Mouse (Mus musculus): ENCODE measurements at regions not wholly inside any gene's neighbourhood (a gene's known extent, or its start where the extent isn't known, plus 50 kb on each side); places are given as distances from the start of the nearest gene placed in this dataset.
A peak's percentile ranks its signal among the peaks of the same experiment; 100 is the strongest.

DNA sequence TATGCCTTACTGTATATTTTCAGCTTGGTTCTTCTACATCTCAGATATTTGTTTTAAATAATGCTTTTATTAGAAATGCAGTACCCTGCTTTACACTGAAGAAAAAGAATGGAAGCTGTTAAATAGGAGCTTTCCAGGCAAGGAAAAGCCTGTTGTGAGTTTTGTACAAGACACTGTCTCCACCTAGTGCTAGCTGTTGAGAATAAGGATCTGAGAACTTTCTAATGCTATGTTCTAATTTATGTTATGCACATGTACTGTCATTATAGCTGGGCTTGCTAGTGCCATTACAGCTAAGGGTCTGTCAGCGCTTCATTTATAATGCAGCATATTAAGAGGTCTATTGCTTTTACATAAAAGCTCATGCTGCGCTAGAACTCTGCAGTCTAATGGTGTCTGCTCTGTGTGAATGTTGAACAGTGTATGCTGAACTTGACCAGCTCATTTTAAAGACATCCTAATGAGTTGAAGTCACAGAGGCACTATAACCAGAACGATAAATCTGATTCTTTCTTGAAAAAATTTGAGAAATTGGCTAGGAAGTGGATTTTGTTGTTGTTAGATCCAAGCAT, 315.4 kb upstream of the Dnajc24 start:
- DNase-seq (ENCODE audit: low read depth): peak; percentile 4

GRCm38 (mm10) chr2:106346781-106347180, 343.4 kb upstream of the Dnajc24 start:
- DNase-seq (ENCODE audit: low read depth): no peak

DNA sequence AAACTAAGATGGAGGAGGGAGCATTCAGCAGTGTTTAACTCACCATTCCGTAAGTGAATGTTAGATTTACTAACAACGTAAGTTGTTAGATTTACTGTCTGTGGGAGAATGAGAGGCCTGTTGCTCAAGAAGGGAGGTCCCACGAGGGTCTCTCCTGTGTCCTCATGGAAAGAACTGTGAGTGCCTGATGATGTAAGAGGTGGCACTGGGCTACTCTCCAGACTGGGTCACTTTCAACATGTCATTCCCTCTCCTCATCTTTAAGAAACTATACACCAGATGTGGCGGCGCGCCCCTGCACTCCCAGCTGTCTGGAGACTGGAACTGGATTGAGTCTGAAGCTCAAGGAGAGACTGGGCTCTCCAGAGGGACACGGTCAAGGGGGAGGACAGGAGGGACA, 343.9 kb upstream of the Dnajc24 start:
- DNase-seq (ENCODE audit: low read depth): no peak

DNA sequence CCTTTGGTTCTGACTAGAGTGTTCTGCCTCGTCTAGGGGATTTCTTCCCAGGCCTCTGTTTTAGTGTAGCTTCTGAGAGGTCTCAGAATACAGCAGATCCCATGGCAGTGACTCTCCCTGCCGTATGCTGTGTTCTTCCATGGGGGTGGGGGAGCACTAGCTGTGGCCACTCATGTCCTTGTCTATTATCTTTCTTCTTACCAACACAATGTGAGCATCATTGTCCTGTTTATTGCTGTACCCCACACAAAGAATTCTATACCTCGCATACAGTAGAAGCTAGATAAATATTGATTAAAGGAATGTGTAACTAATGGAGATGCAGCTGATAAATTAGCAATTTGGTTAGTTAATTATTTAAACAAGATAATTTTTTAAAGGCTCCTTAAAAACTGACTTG, 337.5 kb upstream of the Mpped2 start:
- DNase-seq (ENCODE audit: low read depth): no peak

DNA sequence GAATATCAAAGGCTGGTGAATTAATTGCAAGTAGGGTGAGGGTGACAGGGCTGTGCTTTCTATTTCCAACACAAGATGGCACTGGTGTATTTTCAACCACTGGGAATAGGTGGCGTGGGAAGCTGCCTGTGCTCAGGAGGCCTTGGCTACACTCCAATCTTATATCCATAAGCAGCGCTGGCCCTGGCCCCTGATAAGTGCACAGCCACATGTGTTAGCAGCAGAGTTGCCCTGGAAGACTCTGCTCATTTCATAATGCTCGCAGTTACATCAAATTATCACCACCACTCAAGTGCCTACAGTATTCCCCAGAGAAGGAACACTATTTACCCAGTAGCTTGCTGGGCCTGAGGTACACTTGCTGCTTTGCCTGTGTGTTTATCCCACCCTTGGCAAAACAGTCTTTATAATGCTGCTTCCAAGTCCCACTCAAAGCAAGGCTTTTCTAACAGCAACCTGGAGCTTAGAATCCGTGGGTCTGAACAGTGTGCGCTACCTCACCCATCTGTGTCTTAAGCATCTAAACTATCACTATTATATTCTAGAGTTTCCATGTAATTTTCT, 337.0 kb upstream of the Mpped2 start:
- DNase-seq (ENCODE audit: low read depth): peak; percentile 68

GRCm38 (mm10) chr2:106368641-106369040, 324.4 kb upstream of the Mpped2 start:
- DNase-seq (ENCODE audit: low read depth): peak; percentile 67

DNA sequence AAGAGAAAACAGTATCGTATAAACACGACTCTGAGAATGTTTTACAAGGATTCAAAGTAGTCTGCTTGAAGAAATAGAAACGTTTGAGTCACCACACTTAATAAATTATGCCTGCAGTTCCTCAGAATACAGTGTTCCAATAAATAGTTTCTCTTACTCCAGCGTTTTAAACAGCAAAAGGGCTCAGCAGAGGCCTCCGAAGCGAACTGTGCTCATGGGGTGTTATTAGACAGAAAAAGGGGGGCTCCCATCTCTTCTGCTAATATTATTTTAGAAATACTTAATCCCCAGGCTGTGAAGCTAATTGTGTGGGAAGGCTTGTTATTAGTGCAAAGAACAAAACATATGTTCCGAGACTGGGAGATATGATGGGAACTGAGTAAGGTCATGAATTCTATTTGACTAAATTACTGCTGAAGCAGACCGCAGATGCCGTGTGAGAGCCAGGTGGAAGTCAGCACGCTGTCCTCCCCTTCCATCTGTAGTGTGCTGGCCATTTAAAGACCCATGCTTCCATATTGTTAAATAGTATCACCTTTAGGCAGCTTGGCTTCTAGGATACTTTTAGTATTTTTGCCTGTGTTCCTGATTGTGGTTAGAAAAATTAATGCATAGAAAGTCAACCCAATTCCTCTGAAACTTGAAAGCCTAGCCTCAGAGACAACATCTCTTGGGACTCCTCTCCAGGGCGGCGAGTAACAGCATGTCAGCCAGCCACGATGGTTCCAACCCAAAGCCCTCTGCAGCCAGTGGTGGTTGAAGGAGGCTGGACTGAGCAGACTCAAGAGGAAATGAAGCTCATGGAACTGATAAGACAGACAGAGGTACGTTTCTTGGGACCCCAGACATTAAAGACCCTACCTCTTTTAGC, 309.4 kb upstream of the Mpped2 start:
- no peak for DNase-seq (ENCODE audit: low read depth)

DNA sequence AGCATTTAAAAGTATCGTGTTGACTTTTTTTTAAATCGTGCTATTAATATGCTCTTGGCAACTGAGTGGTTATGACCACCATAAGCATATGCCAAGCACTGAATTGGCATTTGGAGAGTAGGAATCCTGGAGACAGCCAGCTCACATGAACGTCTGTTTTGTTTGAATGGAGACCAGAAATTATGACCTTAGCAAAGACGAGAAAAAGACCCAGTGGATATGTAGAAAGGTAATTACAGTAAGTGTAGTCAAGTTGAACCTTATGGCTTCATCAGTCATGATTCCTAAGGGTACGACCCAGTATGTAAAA, 308.8 kb upstream of the Mpped2 start:
- DNase-seq (ENCODE audit: low read depth): no peak

DNA sequence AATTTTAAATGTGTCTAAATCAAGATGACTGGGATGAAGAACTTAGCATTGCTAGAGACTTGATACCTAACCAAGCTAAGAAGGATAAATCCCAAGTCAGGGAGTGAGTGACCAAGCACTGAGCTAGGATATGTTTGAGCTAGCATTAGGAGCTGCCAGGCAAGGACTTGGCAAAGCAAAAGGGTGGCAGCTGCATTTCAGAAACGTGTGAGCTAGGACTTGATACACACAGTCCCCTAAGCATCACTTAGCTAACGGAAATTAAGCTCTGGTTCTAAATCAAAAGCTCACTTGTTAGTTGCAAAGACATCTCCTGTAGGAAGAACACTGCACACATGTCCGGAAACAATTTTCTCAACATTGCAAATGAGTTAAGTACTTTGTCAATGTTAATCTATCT, 308.2 kb upstream of the Mpped2 start:
- DNase-seq (ENCODE audit: low read depth): no peak

DNA sequence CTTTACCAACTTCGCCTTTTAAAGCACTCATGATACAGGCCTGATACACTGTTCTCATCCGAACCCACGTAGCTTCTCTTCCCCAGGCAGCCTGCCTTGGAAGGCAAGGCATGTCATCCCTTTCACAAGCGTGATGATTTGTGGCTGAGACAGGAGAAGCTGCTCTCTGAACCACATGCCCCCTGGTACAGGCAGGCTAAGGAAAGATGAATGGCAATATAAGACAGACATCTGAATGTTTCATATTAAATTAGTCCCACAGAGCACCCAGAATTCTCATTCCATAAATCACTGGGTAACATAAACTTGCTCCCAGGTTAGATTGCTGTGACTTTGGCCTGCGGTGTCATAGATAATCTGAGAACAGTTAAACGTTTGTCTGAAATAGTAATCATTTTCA, 280.9 kb upstream of the Mpped2 start:
- DNase-seq (ENCODE audit: low read depth): no peak

- no peak for DNase-seq (ENCODE audit: low read depth)
Observed at GRCm38 (mm10) chr2:106415474-106416019, 277.5 kb upstream of the Mpped2 start.

GRCm38 (mm10) chr2:106418181-106418580, 274.9 kb upstream of the Mpped2 start:
- no peak for DNase-seq (ENCODE audit: low read depth)

DNA sequence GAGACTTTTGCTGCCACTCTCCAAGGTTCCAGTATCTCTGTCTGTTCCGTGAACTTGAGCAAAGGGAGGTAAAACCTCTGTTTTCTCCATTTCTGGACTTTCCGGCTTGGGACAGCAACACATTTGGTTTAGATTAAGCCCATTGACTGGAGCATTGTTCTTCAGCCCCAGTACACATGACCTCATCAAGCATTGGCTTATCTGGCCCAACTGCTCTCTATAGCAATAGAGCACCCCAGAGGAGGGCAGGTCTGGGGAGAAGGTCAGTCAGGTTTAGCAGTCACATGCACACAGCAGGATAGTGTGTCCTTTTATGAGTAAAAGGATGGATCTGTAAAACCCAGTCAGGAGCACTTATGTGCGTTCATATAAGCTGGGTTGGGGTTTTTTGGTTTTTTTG, 268.1 kb upstream of the Mpped2 start:
- peak; percentile 7 for DNase-seq (ENCODE audit: low read depth)

DNA sequence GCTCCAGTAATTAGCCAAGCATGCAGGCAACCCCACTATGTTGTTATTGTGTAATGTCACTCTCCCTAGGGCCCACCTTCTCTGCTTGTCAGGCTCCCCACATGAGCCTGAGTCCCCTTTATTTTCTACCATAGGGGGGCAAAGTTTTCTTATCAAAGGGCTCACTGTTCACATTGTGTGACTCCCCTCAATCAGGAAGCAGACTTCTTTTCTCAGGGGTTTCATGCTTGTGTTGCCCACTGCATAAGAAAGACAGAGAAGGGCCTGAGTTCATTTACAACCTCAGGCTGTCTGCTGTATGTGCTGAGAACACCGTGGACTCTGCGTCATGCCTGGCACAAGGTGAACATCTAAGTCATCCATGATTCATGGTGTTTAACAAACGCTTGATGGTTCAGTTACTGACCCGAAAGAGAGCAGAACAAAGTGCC, 267.6 kb upstream of the Mpped2 start:
- DNase-seq (ENCODE audit: low read depth): peak; percentile 43

DNA sequence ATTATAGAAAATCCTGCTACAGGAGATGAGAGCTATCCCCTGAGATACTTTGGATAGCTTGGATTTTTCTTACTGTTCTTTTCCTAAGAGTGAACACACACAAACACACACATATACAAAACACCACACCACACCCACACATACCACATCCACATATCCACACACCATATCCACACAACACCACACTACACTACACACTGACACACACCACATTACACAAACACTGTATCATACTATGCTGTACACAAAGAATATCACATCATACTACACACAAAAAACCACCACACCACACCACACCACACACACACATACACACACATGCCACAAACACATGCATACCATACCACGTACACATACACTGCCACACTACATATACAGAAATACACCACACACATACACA, 267.1 kb upstream of the Mpped2 start:
- DNase-seq (ENCODE audit: low read depth): no peak

- DNase-seq (ENCODE audit: low read depth): no peak
Observed at GRCm38 (mm10) chr2:106427237-106427636, 265.8 kb upstream of the Mpped2 start.

- DNase-seq (ENCODE audit: low read depth): no peak
Observed at GRCm38 (mm10) chr2:106428909-106429308, 264.2 kb upstream of the Mpped2 start.

GRCm38 (mm10) chr2:106431141-106431540, 261.9 kb upstream of the Mpped2 start:
- peak; percentile 72 for DNase-seq (ENCODE audit: low read depth)

GRCm38 (mm10) chr2:106431637-106432199, 261.4 kb upstream of the Mpped2 start:
- DNase-seq (ENCODE audit: low read depth): no peak

DNA sequence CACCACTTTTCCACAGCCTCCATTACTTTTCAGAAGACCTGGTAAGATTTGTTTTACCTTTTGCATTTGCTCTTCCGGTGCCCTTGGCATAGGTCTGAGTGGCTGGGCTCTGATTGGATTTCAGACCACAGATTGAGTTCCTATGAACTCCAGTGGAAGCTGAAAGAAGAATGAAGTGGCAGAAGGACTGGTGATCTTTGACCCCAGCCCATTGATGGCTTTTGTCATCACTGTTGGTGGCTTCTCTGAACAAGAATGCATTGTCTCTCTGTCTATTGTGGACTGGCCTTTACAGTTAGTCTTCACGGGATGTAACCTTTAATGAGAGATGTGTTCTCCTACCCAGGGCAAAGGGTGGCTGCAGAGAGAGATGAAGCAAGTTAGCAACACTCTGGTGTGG, 256.9 kb upstream of the Mpped2 start:
- no peak for DNase-seq (ENCODE audit: low read depth)

DNA sequence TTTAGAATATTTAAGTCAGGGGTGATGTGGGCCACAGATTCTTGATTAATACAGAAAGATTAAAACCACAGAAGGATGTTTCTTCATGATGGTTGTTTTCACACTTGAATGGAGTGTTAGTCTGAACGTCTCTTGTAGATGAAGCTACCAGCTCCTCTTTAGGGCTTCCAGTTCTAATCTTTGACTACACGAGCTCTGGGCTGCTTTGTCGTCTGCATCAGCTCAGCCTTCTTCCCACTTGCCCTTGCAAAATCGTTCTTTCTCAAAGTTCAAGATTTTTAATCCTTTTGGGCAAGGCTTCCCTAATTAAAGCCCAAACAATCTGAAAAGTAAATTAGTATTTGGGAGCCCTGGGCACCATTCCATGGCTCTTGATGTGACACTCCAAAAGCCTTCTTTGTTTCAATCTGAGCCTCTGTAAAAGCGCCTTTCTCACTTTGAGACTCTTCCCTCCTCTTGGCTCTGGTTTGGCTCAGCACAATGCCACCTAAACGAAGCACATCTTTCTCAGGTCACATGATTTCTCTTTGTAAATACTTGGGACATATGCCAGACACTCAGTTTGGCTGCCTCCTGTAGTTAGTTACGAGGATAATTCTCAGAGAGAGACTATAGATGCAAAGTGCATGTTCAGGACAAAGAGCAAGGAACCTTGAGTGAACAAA, 238.6 kb upstream of the Mpped2 start:
- no peak for DNase-seq (ENCODE audit: low read depth)

DNA sequence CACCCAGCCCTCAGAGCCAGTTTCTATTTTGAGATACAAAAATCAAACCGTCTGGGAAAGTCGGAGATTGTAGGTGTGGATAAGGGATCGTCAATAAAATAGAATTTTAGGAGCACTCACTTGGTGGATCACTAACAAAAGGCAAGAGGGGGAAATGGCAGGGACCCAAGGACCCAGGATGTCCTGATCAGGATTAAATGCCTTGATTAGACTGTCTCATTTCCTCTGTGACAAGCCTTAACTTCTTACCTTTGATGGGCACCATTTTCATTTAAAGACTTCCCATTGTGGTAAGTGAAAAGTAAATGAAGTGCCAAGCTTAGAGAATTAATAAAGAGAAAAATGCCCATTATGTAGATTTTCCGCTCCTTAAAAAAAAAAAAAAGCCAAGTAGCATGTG, 238.0 kb upstream of the Mpped2 start:
- no peak for DNase-seq (ENCODE audit: low read depth)
